ENCODE assay signal across 20 mouse cellular contexts in the genomic region with DNA sequence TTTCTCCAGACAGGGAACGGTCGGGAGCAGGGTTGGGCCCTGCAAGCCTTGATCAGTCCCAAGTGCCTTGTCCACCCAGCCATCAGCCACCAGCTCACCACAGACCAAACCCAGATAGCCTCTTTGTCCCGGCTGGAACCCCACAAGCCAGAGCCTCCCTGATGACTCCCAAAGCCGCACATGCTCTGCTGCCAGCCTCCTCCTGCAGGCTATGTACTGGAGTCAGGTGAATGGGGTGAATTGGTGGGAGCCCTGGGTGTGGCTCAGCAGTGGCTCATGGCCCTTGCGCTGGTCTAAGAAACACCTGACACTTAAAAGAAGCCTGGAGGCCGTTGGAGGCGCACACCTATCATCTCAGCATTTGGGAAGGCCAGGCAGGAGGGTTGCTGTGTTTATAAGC. TPM values are rescaled to one million over a fixed set of nuclear protein-coding genes. Genes with fewer than 3 reads are reported as not detected.
DNase-seq lines count a peak whose midpoint lies in the region; ATAC-seq and TF ChIP-seq lines count a peak whose summit lies in the region.
"Had no signal": no experiment of that assay in that cellular context is flagged by ENCODE, and none has a peak within 500 bp of the region (broad histone marks: within the 10 kb centered on the region; RNA-seq: fewer than 3 reads in every experiment).

No protein-coding gene starts in this region.

- H3K4me1 ChIP-seq in hindbrain, embryonic 16.5 days (ENCODE audit: control insufficient read depth, insufficient read depth, low read depth, low read length): peaks cover 9% of the 10 kb centered on the region

- TF ChIP-seq CTCF in left cerebral cortex, adult 2 months (IDR thresholded peaks at IDR 0.05): no peak

- WGBS in hindbrain, embryonic 16.5 days: 79% methylated on average over 7 of the region's 7 CpGs

- H3K9me3 ChIP-seq in hindbrain, embryonic 16.5 days (ENCODE audit: control insufficient read depth, low read length): no peaks in the 10 kb centered on the region
- H3K9me3 ChIP-seq: embryonic facial prominence, embryonic 13.5 days; stomach, embryonic 15.5 days had no signal

- H3K27ac ChIP-seq in left cerebral cortex, adult 2 months: no peak overlapping the region
- H3K27ac ChIP-seq in hindbrain, embryonic 16.5 days (ENCODE audit: low read depth, low read length): no peak overlapping the region
- H3K27ac ChIP-seq: embryonic facial prominence, embryonic 13.5 days; hindbrain, embryonic 14.5 days; stomach, embryonic 15.5 days had no signal

- peaks cover 23% of the 10 kb centered on the region for H3K27me3 ChIP-seq in hindbrain, embryonic 16.5 days (replicated peaks; ENCODE audit: control insufficient read depth, insufficient read depth, low read length)

- H3K36me3 ChIP-seq in hindbrain, embryonic 16.5 days (ENCODE audit: control insufficient read depth, insufficient read depth, low read length): peaks cover 29% of the 10 kb centered on the region
- H3K36me3 ChIP-seq: embryonic facial prominence, embryonic 13.5 days; stomach, embryonic 15.5 days had no signal

- intact Hi-C loops in heart, postnatal 36 days (cut with DNase I): no loop called here
- intact Hi-C loops in left cerebral cortex, adult 2 months (cut with DNase I): no loop called here
- intact Hi-C loops in left cerebral cortex, postnatal 4 days (cut with DNase I): loop anchor here (10.0 kb wide), 1 partner anchor 268 kb away; no protein-coding TSS in a partner anchor

- no peak overlapping the region for H3K9ac ChIP-seq in hindbrain, embryonic 16.5 days (ENCODE audit: low read depth, low read length)
- H3K9ac ChIP-seq: embryonic facial prominence, embryonic 13.5 days; hindbrain, embryonic 14.5 days; lung, embryonic 14.5 days; stomach, embryonic 15.5 days had no signal

- ATAC-seq in hindbrain, embryonic 16.5 days: no peak
- ATAC-seq: forebrain, embryonic 16.5 days; intestine, postnatal 0 days had no signal

- no peak overlapping the region for H3K4me2 ChIP-seq in hindbrain, embryonic 16.5 days (ENCODE audit: low read length)
- H3K4me2 ChIP-seq: heart, embryonic 11.5 days; hindbrain, embryonic 14.5 days; lung, embryonic 14.5 days had no signal

- peak; percentile 84 for DNase-seq in heart, adult 11 months
- DNase-seq in heart, postnatal 36 days: no peak
- peak; percentile 8 to 11 for DNase-seq in left cerebral cortex, adult 2 months (ENCODE audit: extremely low spot score in 1 of 2, low spot score in 2 of 2)
- no peak for DNase-seq in left cerebral cortex, postnatal 4 days
- peak; percentile 21 to 35 for DNase-seq in right cerebral cortex, postnatal 10 days (ENCODE audit: low spot score in 2 of 2)
- DNase-seq in right cerebral cortex, adult 18-20 months: no peak
- DNase-seq in testis, postnatal 14 days (ENCODE audit: low spot score): peak; percentile 3
- DNase-seq: adrenal gland, adult 2 months; cerebellum, adult 9-11 months; gastrocnemius, postnatal 25 days; heart, postnatal 10 days; lung, embryonic 14.5 days had no signal

- H3K4me3 ChIP-seq in left cerebral cortex, adult 2 months: no peak overlapping the region
- H3K4me3 ChIP-seq in hindbrain, embryonic 16.5 days (ENCODE audit: low read length): no peak overlapping the region

RNA-seq across cellular contexts. Expression of gene Nfic, which starts 7.5 kb away (rescaled TPM):
- 100 to 1,000 TPM; 115 to 133 TPM for total RNA-seq in heart, postnatal 36 days (2021)
- 10 to 100 TPM; 93.4 to 94.9 TPM for total RNA-seq in left cerebral cortex, adult 2 months (2021)
- 10 to 100 TPM; 29.5 to 31.1 TPM for total RNA-seq in left cerebral cortex, postnatal 4 days (2021)
- 24.5 and 34.5 TPM in 2 replicates for polyA plus RNA-seq in hindbrain, embryonic 16.5 days (2015; fragmentation: Nextera tagmentation; extraction: Ambion mirVana)

RNA-seq across cellular contexts. Expression of gene Celf5, which starts 19.6 kb away (rescaled TPM):
- under 1 TPM in 1 of 2 experiments, not detected in 1; 0.24 TPM for total RNA-seq in heart, postnatal 36 days (2021)
- 100 to 1,000 TPM; 284 to 288 TPM for total RNA-seq in left cerebral cortex, adult 2 months (2021)
- total RNA-seq in left cerebral cortex, postnatal 4 days (2021): 100 to 1,000 TPM; 303 to 316 TPM
- polyA plus RNA-seq in hindbrain, embryonic 16.5 days (2015; fragmentation: Nextera tagmentation; extraction: Ambion mirVana): 60.1 and 63.6 TPM in 2 replicates
- total RNA-seq: liver, adult 2 months had no signal
- polyA plus RNA-seq: liver, adult 2 months had no signal

RNA-seq across cellular contexts. Expression of gene Ncln, which starts 33.3 kb away (rescaled TPM):
- total RNA-seq in heart, postnatal 36 days (2021): 10 to 100 TPM; 61.9 to 63.9 TPM
- 10 to 100 TPM; 78.3 to 80.8 TPM for total RNA-seq in left cerebral cortex, adult 2 months (2021)
- total RNA-seq in left cerebral cortex, postnatal 4 days (2021): 100 to 1,000 TPM; 104 to 105 TPM
- polyA plus RNA-seq in hindbrain, embryonic 16.5 days (2015; fragmentation: Nextera tagmentation; extraction: Ambion mirVana): 68.9 and 82.7 TPM in 2 replicates

RNA-seq across cellular contexts. Expression of gene S1pr4, which starts 37.0 kb away (rescaled TPM):
- 1 to 10 TPM in 1 of 2 experiments, under 1 TPM in 1; 0.61 to 1.3 TPM for total RNA-seq in heart, postnatal 36 days (2021)
- under 1 TPM; 0.56 to 0.70 TPM for total RNA-seq in left cerebral cortex, adult 2 months (2021)
- total RNA-seq in left cerebral cortex, postnatal 4 days (2021): under 1 TPM; 0.14 to 0.66 TPM
- polyA plus RNA-seq in hindbrain, embryonic 16.5 days (2015; fragmentation: Nextera tagmentation; extraction: Ambion mirVana): 0.65 and 0.79 TPM in 2 replicates

Comparison
In these comparisons a context has a peak if more than half of its experiments do, and no peak if none do; other contexts are left out.
1. DNase-seq: peak in heart, adult 11 months (single experiment), left cerebral cortex, adult 2 months (2 of 2), right cerebral cortex, postnatal 10 days (2 of 2) and testis, postnatal 14 days (single experiment); none in heart, postnatal 36 days (0 of 2), left cerebral cortex, postnatal 4 days (single experiment) and right cerebral cortex, adult 18-20 months (single experiment).
2. RNA of gene Celf5, which starts 19.6 kb away (total RNA-seq): 303 to 316 TPM in left cerebral cortex, postnatal 4 days and 284 to 288 TPM in left cerebral cortex, adult 2 months; 0.24 TPM in heart, postnatal 36 days; every median in the first group is over 100 times any median in the second.